Mouse (Mus musculus): ENCODE measurements around the gene Zfp784. TPM values are rescaled to one million over a fixed set of nuclear protein-coding genes. Genes with fewer than 3 reads are reported as not detected.

Zfp784 gene
- polyA plus RNA-seq, 1 experiment from 2014 or later: 4.6 TPM

- no peak overlapping the region for H3K4me3 ChIP-seq (ENCODE audit: low read depth, low read length)
- H3K9ac ChIP-seq: no peak overlapping the region
- no peak for ATAC-seq (ENCODE audit: insufficient read depth)
- peaks cover 15% of the 10 kb centered on the region for H3K9me3 ChIP-seq (ENCODE audit: low read depth, low read length)
- 86% methylated on average over 9 of the region's 9 CpGs for WGBS
- DNase-seq: no peak
- H3K27me3 ChIP-seq (ENCODE audit: insufficient read depth, low read length): no peaks in the 10 kb centered on the region
- H3K36me3 ChIP-seq (ENCODE audit: insufficient read depth): peaks cover 46% of the 10 kb centered on the region
- no peak overlapping the region for H3K27ac ChIP-seq (ENCODE audit: low read depth)
- H3K4me1 ChIP-seq (ENCODE audit: insufficient read depth): no peaks in the 10 kb centered on the region
- H3K4me2 ChIP-seq: no peak overlapping the region
- no peak for TF ChIP-seq CTCF (IDR thresholded peaks at IDR 0.05; ENCODE audit: low read depth)
These were observed 2.1 kb downstream of the Zfp784 start for GRCm38 (mm10) chr7:5036136-5036535.

GRCm38 (mm10) chr7:5035628-5036027, 2.6 kb downstream of the Zfp784 start:
- no peak overlapping the region for H3K9ac ChIP-seq
- no peak overlapping the region for H3K4me2 ChIP-seq
- 95% methylated on average over 17 of the region's 17 CpGs for WGBS
- H3K27ac ChIP-seq (ENCODE audit: low read depth): no peak overlapping the region
- no peak overlapping the region for H3K4me3 ChIP-seq (ENCODE audit: low read depth, low read length)
- TF ChIP-seq CTCF (IDR thresholded peaks at IDR 0.05; ENCODE audit: low read depth): no peak
- ATAC-seq (ENCODE audit: insufficient read depth) (no peak), DNase-seq (no peak)
- peaks cover 51% of the 10 kb centered on the region for H3K36me3 ChIP-seq (ENCODE audit: insufficient read depth)
- H3K4me1 ChIP-seq (ENCODE audit: insufficient read depth): no peaks in the 10 kb centered on the region
- H3K27me3 ChIP-seq (ENCODE audit: insufficient read depth, low read length): no peaks in the 10 kb centered on the region
- H3K9me3 ChIP-seq (ENCODE audit: low read depth, low read length): peaks cover 20% of the 10 kb centered on the region

- Histone ChIP-seq H3K9me3 (ENCODE audit: low read depth, low read length) (peaks cover 38% of the 10 kb centered on the region), H3K4me1 (ENCODE audit: insufficient read depth) (no peaks in the 10 kb centered on the region), H3K36me3 (ENCODE audit: insufficient read depth) (peaks cover 69% of the 10 kb centered on the region), H3K27ac (ENCODE audit: low read depth) (no peak within 1 kb of the TSS), H3K9ac (no peak within 1 kb of the TSS), H3K4me3 (ENCODE audit: low read depth, low read length) (no peak within 1 kb of the TSS), H3K27me3 (ENCODE audit: insufficient read depth, low read length) (no peaks in the 10 kb centered on the region), H3K4me2 (no peak within 1 kb of the TSS)
- TF ChIP-seq CTCF (IDR thresholded peaks at IDR 0.05; ENCODE audit: low read depth): no peak
- no peak for ATAC-seq (ENCODE audit: insufficient read depth)
- 85% methylated on average over 3 of the region's 3 CpGs for WGBS
- DNase-seq: no peak
These were observed 4.4 kb downstream of the Zfp784 start, which contains the start of gene 4632433K11Rik for GRCm38 (mm10) chr7:5033818-5034217. 4632433K11Rik (plus strand) TSS chr7:5034118.

GRCm38 (mm10) chr7:5031496-5031895, 6.8 kb downstream of the Zfp784 start:
- H3K9ac ChIP-seq: no peak overlapping the region
- TF ChIP-seq CTCF (IDR thresholded peaks at IDR 0.05; ENCODE audit: low read depth): no peak
- H3K4me3 ChIP-seq (ENCODE audit: low read depth, low read length): no peak overlapping the region
- H3K36me3 ChIP-seq (ENCODE audit: insufficient read depth): peaks cover 83% of the 10 kb centered on the region
- ATAC-seq (ENCODE audit: insufficient read depth) (no peak), DNase-seq (no peak)
- H3K9me3 ChIP-seq (ENCODE audit: low read depth, low read length): peaks cover 40% of the 10 kb centered on the region
- 84% methylated on average over 46 of the region's 46 CpGs for WGBS
- H3K4me2 ChIP-seq: no peak overlapping the region
- H3K27me3 ChIP-seq (ENCODE audit: insufficient read depth, low read length): no peaks in the 10 kb centered on the region
- H3K4me1 ChIP-seq (ENCODE audit: insufficient read depth): no peaks in the 10 kb centered on the region
- no peak overlapping the region for H3K27ac ChIP-seq (ENCODE audit: low read depth)

GRCm38 (mm10) chr7:5030554-5031275, 7.5 kb downstream of the Zfp784 start:
- Histone ChIP-seq H3K9ac (no peak overlapping the region), H3K4me3 (ENCODE audit: low read depth, low read length) (no peak overlapping the region), H3K9me3 (ENCODE audit: low read depth, low read length) (peaks cover 40% of the 10 kb centered on the region), H3K27me3 (ENCODE audit: insufficient read depth, low read length) (no peaks in the 10 kb centered on the region), H3K27ac (ENCODE audit: low read depth) (no peak overlapping the region), H3K36me3 (ENCODE audit: insufficient read depth) (peaks cover 83% of the 10 kb centered on the region), H3K4me2 (no peak overlapping the region), H3K4me1 (ENCODE audit: insufficient read depth) (no peaks in the 10 kb centered on the region)
- WGBS: 84% methylated on average over 63 of the region's 63 CpGs
- DNase-seq: no peak
- TF ChIP-seq CTCF (IDR thresholded peaks at IDR 0.05; ENCODE audit: low read depth): no peak
- ATAC-seq (ENCODE audit: insufficient read depth): no peak

- H3K9ac ChIP-seq: no peak overlapping the region
- H3K27ac ChIP-seq (ENCODE audit: low read depth): no peak overlapping the region
- no peak overlapping the region for H3K4me3 ChIP-seq (ENCODE audit: low read depth, low read length)
- H3K36me3 ChIP-seq (ENCODE audit: insufficient read depth): peaks cover 81% of the 10 kb centered on the region
- TF ChIP-seq CTCF (IDR thresholded peaks at IDR 0.05; ENCODE audit: low read depth): no peak
- peaks cover 40% of the 10 kb centered on the region for H3K9me3 ChIP-seq (ENCODE audit: low read depth, low read length)
- no peaks in the 10 kb centered on the region for H3K27me3 ChIP-seq (ENCODE audit: insufficient read depth, low read length)
- ATAC-seq (ENCODE audit: insufficient read depth) (no peak), DNase-seq (no peak)
- WGBS: 86% methylated on average over 21 of the region's 21 CpGs
- H3K4me2 ChIP-seq: no peak overlapping the region
- H3K4me1 ChIP-seq (ENCODE audit: insufficient read depth): no peaks in the 10 kb centered on the region
These were observed 8.3 kb downstream of the Zfp784 start for GRCm38 (mm10) chr7:5029946-5030345.

- no peaks in the 10 kb centered on the region for H3K27me3 ChIP-seq (ENCODE audit: insufficient read depth, low read length)
- H3K36me3 ChIP-seq (ENCODE audit: insufficient read depth): peaks cover 85% of the 10 kb centered on the region
- H3K9ac ChIP-seq: no peak overlapping the region
- H3K4me2 ChIP-seq: no peak overlapping the region
- TF ChIP-seq CTCF (IDR thresholded peaks at IDR 0.05; ENCODE audit: low read depth): no peak
- 94% methylated on average over 22 of the region's 22 CpGs for WGBS
- DNase-seq (no peak), ATAC-seq (ENCODE audit: insufficient read depth) (no peak)
- H3K9me3 ChIP-seq (ENCODE audit: low read depth, low read length): peaks cover 40% of the 10 kb centered on the region
- H3K27ac ChIP-seq (ENCODE audit: low read depth): no peak overlapping the region
- no peak overlapping the region for H3K4me3 ChIP-seq (ENCODE audit: low read depth, low read length)
- no peaks in the 10 kb centered on the region for H3K4me1 ChIP-seq (ENCODE audit: insufficient read depth)
These were observed 8.7 kb downstream of the Zfp784 start for GRCm38 (mm10) chr7:5029543-5029942.

Data from lung, embryonic 14.5 days (tissue).